Mouse (Mus musculus) cerebellum, postnatal 10 days (tissue): Measurements from ENCODE around the gene H2-Q4.
"Not testable (repeated sequence)": the region's sequence is repeated elsewhere in the genome, so short reads cannot be mapped to it uniquely, and the experiment has no call there.

Experiments
- DNase-seq, 2 experiments: peaks; one replicate each; pipeline ENCODE4 v3.0.0; 2021; ENCODE audit warnings: mixed read lengths in 2 of 2

The H2-Q4 gene

DNA sequence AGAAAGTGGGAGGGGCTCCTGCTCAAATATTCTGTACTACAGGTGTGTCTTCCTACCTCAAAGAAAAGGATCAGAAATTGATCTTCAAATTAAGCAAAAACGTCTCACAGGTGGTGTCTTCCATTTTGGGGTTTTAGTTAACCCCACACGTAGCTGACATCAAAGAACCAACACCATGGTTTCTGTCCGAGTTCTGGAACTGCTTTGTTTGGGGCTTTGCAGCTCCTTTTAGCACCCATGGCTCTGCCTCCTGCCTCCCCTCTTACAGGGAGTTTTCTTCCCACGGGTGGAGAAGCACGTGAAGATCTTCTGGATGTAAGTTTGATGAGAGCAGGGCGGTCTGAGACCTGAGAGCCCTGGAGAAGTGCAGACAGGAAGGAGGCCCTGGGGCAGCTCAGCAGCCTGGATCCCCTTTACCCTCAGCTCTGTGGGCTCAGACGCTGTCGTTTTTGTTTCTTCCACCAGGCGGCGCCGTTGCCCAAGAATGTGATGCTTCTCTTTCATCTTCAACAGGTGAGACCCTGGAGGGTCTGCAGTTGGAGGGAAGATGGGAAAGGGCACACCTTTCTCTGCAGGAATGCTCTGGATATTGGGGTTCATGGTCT is 40.9 kb downstream of the H2-Q4 start:
- DNase-seq, result peak; percentile 80 to 83

GRCm38 (mm10) chr17:35421331-35421730 is 41.9 kb downstream of the H2-Q4 start:
- not testable (repeated sequence) for DNase-seq

- DNase-seq, result not testable (repeated sequence)
Measured at GRCm38 (mm10) chr17:35422360-35422759, 42.9 kb downstream of the H2-Q4 start.

- DNase-seq, result not testable (repeated sequence)
Measured at GRCm38 (mm10) chr17:35423131-35423810, 43.9 kb downstream of the H2-Q4 start.

DNA sequence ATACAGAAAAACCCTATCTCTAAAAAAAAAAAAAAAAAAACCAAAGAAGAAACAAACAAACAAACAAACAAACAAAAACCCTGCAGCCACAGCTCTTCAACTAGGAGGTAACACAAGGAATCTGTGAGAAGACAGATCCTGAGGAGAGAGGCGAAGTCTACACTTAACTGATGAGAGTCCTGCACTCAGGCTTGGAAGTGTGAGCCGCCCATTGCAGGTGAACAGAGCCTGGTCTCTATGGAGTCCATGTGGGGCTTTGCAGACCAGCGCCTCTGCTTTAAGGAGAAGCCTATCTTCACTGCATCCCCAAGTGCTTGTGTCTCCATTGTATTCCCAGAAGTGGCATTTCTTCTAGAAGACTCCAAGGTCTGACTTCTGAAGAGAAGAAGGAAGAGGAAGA is 44.7 kb downstream of the H2-Q4 start:
- not testable (repeated sequence) for DNase-seq

DNA sequence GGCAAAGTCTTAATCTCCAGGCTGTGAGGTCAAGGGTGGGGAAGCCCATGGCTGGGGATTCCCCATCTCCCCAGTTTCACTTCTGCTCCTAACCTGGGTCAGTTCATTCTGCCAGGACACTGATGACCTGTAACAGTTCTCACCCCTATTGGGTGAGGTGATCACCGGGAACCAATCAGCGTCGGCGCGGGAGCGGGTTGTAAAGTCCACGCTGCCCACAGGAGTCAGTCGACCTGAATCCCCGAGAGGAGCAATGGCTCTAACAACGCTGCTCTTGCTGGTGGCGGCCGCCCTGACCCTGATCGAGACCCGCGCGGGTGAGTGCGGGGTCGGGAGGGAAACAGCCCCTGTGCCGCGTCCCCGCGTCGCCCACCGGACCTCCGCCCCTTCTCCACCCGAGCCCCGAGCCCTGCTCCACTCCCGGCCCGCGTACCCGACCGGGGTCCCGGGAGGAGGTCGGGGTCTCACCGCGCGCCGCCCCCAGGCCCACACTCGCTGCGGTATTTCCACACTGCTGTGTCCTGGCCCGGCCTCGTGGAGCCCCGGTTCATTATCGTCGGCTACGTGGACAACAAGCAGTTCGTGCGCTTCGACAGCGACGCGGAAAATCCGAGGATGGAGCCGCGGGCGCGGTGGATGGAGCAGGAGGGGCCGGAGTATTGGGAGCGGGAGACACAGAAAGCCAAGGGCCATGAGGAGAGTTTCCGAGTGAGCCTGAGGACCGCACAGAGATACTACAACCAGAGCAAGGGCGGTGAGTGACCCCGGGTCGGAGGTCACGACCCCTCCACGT is 45.4 kb downstream of the H2-Q4 start, which contains the start of gene H2-Q6:
TSS of gene H2-Q6 (plus strand) at position 227 of the 793 bp plus-strand sequence.
- peak; percentile 73 to 76 for DNase-seq

DNA sequence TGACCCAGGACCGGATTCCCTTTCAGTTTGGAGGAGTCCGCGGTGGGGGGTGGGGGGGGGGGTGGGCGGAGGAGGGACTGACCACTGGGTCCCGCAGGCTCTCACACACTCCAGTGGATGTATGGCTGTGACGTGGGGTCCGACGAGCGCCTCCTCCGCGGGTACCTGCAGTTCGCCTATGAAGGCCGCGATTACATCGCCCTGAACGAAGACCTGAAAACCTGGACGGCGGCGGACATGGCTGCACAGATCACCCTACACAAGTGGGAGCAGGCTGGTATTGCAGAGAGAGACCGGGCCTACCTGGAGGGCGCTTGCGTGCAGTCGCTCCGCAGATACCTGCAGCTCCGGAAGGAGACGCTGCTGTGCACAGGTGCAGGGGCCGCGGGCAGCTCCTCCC is 46.1 kb downstream of the H2-Q4 start:
- DNase-seq, result peak in 1 of 2 experiments; percentile 19

- DNase-seq, result not testable (repeated sequence)
Measured at GRCm38 (mm10) chr17:35428883-35429282, 49.5 kb downstream of the H2-Q4 start.

DNA sequence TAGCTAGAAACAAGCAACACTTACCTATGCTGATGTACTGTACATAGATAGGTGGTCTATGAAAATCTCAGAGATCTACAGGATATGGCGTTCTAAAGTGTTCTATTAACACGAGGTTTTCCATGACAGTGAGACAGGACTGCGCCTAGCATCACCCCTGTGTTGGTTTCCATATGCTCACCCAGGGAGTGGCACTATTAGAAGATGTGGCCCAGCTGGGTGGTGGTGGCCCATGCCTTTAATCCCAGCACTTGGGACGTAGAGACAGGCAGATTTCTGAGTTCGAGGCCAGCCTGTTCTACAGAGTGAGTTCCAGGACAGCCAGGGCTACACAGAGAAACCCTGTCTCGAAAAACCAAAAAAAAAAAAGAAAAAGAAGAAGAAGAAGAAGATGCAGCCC is 51.3 kb downstream of the H2-Q4 start:
- not testable (repeated sequence) for DNase-seq

DNA sequence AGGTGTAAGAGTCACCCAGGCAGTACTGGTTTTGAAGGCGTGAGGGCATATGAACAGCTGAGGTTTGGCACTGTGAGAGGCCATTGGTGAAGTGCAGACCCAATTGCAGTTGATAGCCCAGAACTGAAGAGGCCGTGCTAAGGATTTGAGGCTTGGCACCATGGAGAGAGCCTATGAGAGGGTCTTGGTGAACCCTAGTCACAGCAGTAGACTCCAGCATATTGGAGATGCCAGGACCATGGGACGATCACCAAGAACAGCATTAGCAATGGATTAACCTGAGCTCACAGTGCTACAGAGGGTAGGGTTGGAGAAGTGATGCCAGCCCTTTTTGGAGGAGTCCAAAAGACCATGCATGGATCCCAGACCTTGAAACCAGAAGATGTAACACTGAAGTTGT is 52.8 kb downstream of the H2-Q4 start:
- DNase-seq, result not testable (repeated sequence)

- DNase-seq, result peak; percentile 69 to 77
Measured at GRCm38 (mm10) chr17:35434836-35435235, 55.4 kb downstream of the H2-Q4 start.
